9 mouse cellular contexts compared by ENCODE assay signal in the genomic region with DNA sequence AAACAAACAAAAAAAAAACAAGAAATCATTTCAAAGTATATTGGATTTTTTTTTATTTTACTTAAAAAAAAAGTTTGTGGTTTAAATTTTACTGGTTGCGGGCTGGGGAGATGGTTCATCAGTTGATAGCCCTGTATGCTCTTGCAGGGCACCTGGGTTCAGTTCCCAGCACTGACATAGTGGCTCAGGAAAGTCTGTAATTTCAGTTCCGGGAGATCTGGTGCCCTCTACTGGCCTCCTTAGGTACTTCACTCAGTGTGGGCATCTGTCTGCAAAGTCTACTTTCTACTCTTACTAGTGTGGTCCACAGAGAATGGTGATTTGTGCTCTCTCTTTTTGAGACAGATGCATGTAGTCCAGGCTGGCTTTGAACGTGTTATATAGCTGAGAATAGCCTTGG. TPM values are rescaled to one million over a fixed set of nuclear protein-coding genes. Genes with fewer than 3 reads are reported as not detected.
DNase-seq lines count a peak whose midpoint lies in the region; ATAC-seq and TF ChIP-seq lines count a peak whose summit lies in the region.
"Had no signal": no experiment of that assay in that cellular context is flagged by ENCODE, and none has a peak within 500 bp of the region (broad histone marks: within the 10 kb centered on the region; RNA-seq: fewer than 3 reads in every experiment).

No protein-coding gene starts in this region.

- no peaks in the 10 kb centered on the region for H3K4me1 ChIP-seq in intestine, postnatal 0 days (replicated peaks; ENCODE audit: control insufficient read depth, insufficient read depth, low read length)
- H3K4me1 ChIP-seq in intestine, embryonic 15.5 days (replicated peaks): peaks cover 3% of the 10 kb centered on the region; the same call in 1 of the 2 replicates

- TF ChIP-seq CTCF in intestine, postnatal 0 days (IDR thresholded peaks at IDR 0.05; ENCODE audit: low read depth): peak; percentile 71

- H3K27ac ChIP-seq in intestine, postnatal 0 days (ENCODE audit: low read depth, low read length): no peak overlapping the region
- H3K27ac ChIP-seq in intestine, embryonic 15.5 days: no peak overlapping the region
- H3K27ac ChIP-seq: lung, embryonic 15.5 days had no signal

- no peak overlapping the region for H3K4me3 ChIP-seq in intestine, postnatal 0 days (ENCODE audit: low read depth, low read length)
- H3K4me3 ChIP-seq in intestine, embryonic 15.5 days (replicated peaks): no peak overlapping the region
- H3K4me3 ChIP-seq: lung, embryonic 15.5 days had no signal

- peak; percentile 75 for DNase-seq in CD4-positive, CD25-positive, alpha-beta regulatory T cell, adult 2 months (ENCODE audit: low read depth, low spot score)
- DNase-seq in T-cell, adult 2 months (ENCODE audit: low spot score): peak; percentile 62
- peak; percentile 64 for DNase-seq in lung, postnatal 36 days
- peak; percentile 79 for DNase-seq in thymus, postnatal 4 days
- no peak for DNase-seq in right cerebral cortex, postnatal 14 days
- no peak for DNase-seq in right cerebral cortex, postnatal 10 days (ENCODE audit: low spot score in 2 of 2)

- no peak overlapping the region for H3K9ac ChIP-seq in intestine, postnatal 0 days (ENCODE audit: low read depth, low read length)
- no peak overlapping the region for H3K9ac ChIP-seq in intestine, embryonic 15.5 days
- H3K9ac ChIP-seq: lung, embryonic 15.5 days had no signal

- H3K36me3 ChIP-seq in intestine, postnatal 0 days (ENCODE audit: control insufficient read depth, insufficient read depth): no peaks in the 10 kb centered on the region
- peaks cover 2% of the 10 kb centered on the region; the same call in 1 of the 2 replicates for H3K36me3 ChIP-seq in intestine, embryonic 15.5 days
- H3K36me3 ChIP-seq: lung, embryonic 15.5 days had no signal

- ATAC-seq in intestine, postnatal 0 days: no peak
- ATAC-seq in intestine, embryonic 15.5 days: no peak

- no peaks in the 10 kb centered on the region for H3K27me3 ChIP-seq in intestine, postnatal 0 days (replicated peaks; ENCODE audit: control insufficient read depth, insufficient read depth, low read length)
- H3K27me3 ChIP-seq in intestine, embryonic 15.5 days (replicated peaks): no peaks in the 10 kb centered on the region
- H3K27me3 ChIP-seq: lung, embryonic 15.5 days had no signal

- H3K9me3 ChIP-seq in intestine, postnatal 0 days (ENCODE audit: control insufficient read depth): no peaks in the 10 kb centered on the region
- no peaks in the 10 kb centered on the region for H3K9me3 ChIP-seq in intestine, embryonic 15.5 days
- H3K9me3 ChIP-seq: lung, embryonic 15.5 days had no signal

- no peak overlapping the region for H3K4me2 ChIP-seq in intestine, postnatal 0 days (replicated peaks; ENCODE audit: low read depth)
- H3K4me2 ChIP-seq in intestine, embryonic 15.5 days (replicated peaks): no peak overlapping the region

- 84% methylated on average over 3 of the region's 3 CpGs for WGBS in intestine, postnatal 0 days
- 90% methylated on average over 3 of the region's 3 CpGs for WGBS in intestine, embryonic 15.5 days

RNA-seq across cellular contexts. Expression of a gene that starts 7.4 kb away (rescaled TPM):
- 108 and 111 TPM in 2 replicates for polyA plus RNA-seq in intestine, postnatal 0 days (2015; fragmentation: Nextera tagmentation; extraction: Ambion mirVana)
- 140 and 150 TPM in 2 replicates for polyA plus RNA-seq in intestine, embryonic 15.5 days (2015; fragmentation: Nextera tagmentation; extraction: Ambion mirVana)

RNA-seq across cellular contexts. Expression of a gene that starts 12.9 kb away (rescaled TPM):
- 16.3 and 17.2 TPM in 2 replicates for polyA plus RNA-seq in intestine, postnatal 0 days (2015; fragmentation: Nextera tagmentation; extraction: Ambion mirVana)
- polyA plus RNA-seq in intestine, embryonic 15.5 days (2015; fragmentation: Nextera tagmentation; extraction: Ambion mirVana): 20.9 and 26.5 TPM in 2 replicates

Comparison
In these comparisons a context has a peak if more than half of its experiments do, and no peak if none do; other contexts are left out.
1. DNase-seq: peak in CD4-positive, CD25-positive, alpha-beta regulatory T cell, adult 2 months (single experiment), T-cell, adult 2 months (single experiment), lung, postnatal 36 days (single experiment) and thymus, postnatal 4 days (single experiment); none in right cerebral cortex, postnatal 14 days (single experiment) and right cerebral cortex, postnatal 10 days (0 of 2).